35 mouse cellular contexts compared by ENCODE assay signal in the genomic region with DNA sequence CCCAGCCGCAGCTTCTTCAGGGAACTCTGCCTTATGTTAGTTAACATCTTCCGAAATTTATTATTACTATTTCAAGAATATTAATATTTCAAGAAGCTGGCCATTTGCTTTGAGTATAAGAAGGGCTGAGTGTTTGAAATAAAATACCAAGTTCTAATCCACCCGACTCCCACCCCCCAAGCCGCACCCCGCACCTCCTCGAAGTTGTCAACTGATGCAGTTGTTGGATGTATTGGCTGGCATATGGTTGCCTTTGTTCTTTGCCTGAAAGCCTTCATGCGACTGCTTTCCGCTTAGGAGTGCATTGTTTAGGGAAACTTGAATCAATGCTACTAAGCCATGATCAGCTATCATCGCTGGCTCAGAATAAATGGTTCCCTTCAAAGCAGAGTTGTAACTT. TPM values are rescaled to one million over a fixed set of nuclear protein-coding genes. Genes with fewer than 3 reads are reported as not detected.
DNase-seq lines count a peak whose midpoint lies in the region; ATAC-seq lines count a peak whose summit lies in the region.
"Had no signal": no experiment of that assay in that cellular context is flagged by ENCODE, and none has a peak within 500 bp of the region (broad histone marks: within the 10 kb centered on the region; RNA-seq: fewer than 3 reads in every experiment).

No protein-coding gene starts in this region.

- 88% methylated on average over 9 of the region's 9 CpGs for WGBS in kidney, embryonic 15.5 days
- 55% methylated on average over 9 of the region's 9 CpGs for WGBS in midbrain, embryonic 11.5 days
- WGBS in midbrain, embryonic 14.5 days = 38% methylated on average over 9 of the region's 9 CpGs

- no peaks in the 10 kb centered on the region for H3K36me3 ChIP-seq in kidney, embryonic 15.5 days
- H3K36me3 ChIP-seq in midbrain, embryonic 11.5 days (ENCODE audit: control insufficient read depth, insufficient read depth, low read length) = no peaks in the 10 kb centered on the region
- no peaks in the 10 kb centered on the region for H3K36me3 ChIP-seq in midbrain, embryonic 14.5 days (ENCODE audit: control insufficient read depth, insufficient read depth, low read length)
- H3K36me3 ChIP-seq: embryonic facial prominence, embryonic 10.5 days; embryonic facial prominence, embryonic 13.5 days; forebrain, embryonic 12.5 days; forebrain, embryonic 15.5 days; heart, embryonic 12.5 days; heart, embryonic 15.5 days; hindbrain, embryonic 10.5 days; hindbrain, embryonic 13.5 days had no signal

- H3K4me3 ChIP-seq in kidney, embryonic 15.5 days (replicated peaks) = no peak overlapping the region
- H3K4me3 ChIP-seq in midbrain, embryonic 11.5 days (ENCODE audit: low read depth, low read length) = no peak overlapping the region
- no peak overlapping the region for H3K4me3 ChIP-seq in midbrain, embryonic 14.5 days (replicated peaks; ENCODE audit: low read depth, low read length)
- H3K4me3 ChIP-seq: embryonic facial prominence, embryonic 10.5 days; embryonic facial prominence, embryonic 13.5 days; erythroblast, embryonic 14.5 days; forebrain, embryonic 12.5 days; forebrain, embryonic 15.5 days; heart, embryonic 12.5 days; heart, embryonic 15.5 days; hindbrain, embryonic 10.5 days; hindbrain, embryonic 13.5 days had no signal

- H3K27ac ChIP-seq in kidney, embryonic 15.5 days = peak overlapping the region; percentile 70; the same call in 1 of the 2 replicates
- no peak overlapping the region for H3K27ac ChIP-seq in midbrain, embryonic 11.5 days (ENCODE audit: low read depth, low read length)
- no peak overlapping the region for H3K27ac ChIP-seq in midbrain, embryonic 14.5 days (replicated peaks; ENCODE audit: low read depth, low read length)
- H3K27ac ChIP-seq: embryonic facial prominence, embryonic 10.5 days; embryonic facial prominence, embryonic 13.5 days; forebrain, embryonic 12.5 days; forebrain, embryonic 15.5 days; heart, embryonic 15.5 days; hindbrain, embryonic 10.5 days; hindbrain, embryonic 13.5 days had no signal

- no peaks in the 10 kb centered on the region for H3K27me3 ChIP-seq in kidney, embryonic 15.5 days
- H3K27me3 ChIP-seq in midbrain, embryonic 11.5 days (ENCODE audit: control insufficient read depth, insufficient read depth, low read length) = no peaks in the 10 kb centered on the region
- no peaks in the 10 kb centered on the region for H3K27me3 ChIP-seq in midbrain, embryonic 14.5 days (ENCODE audit: control insufficient read depth, insufficient read depth, low read length)
- H3K27me3 ChIP-seq: forebrain, embryonic 12.5 days; forebrain, embryonic 15.5 days; heart, embryonic 12.5 days; heart, embryonic 15.5 days had no signal

- DNase-seq in kidney, postnatal 4 days = no peak
- DNase-seq in midbrain, embryonic 11.5 days (ENCODE audit: low spot score, missing footprints) = peak; percentile 85
- no peak for DNase-seq in midbrain, embryonic 14.5 days
- peak; percentile 15 for DNase-seq in retina, postnatal 1 day
- no peak for DNase-seq in gastrocnemius, postnatal 25 days
- DNase-seq: adrenal gland, adult 8-10 months; adrenal gland, postnatal 25 days; cerebellum, adult 11-12 months; cerebellum, adult 8-10 months; cerebellum, postnatal 10 days; cerebellum, postnatal 36 days; embryo, embryonic 11 days; gastrocnemius, postnatal 36 days; heart, postnatal 10 days; heart, postnatal 36 days had no signal

- no peak overlapping the region for H3K9ac ChIP-seq in kidney, embryonic 15.5 days
- H3K9ac ChIP-seq in midbrain, embryonic 11.5 days (ENCODE audit: low read length) = no peak overlapping the region
- no peak overlapping the region for H3K9ac ChIP-seq in midbrain, embryonic 14.5 days (replicated peaks; ENCODE audit: low read length)
- H3K9ac ChIP-seq: embryonic facial prominence, embryonic 13.5 days; forebrain, embryonic 12.5 days; forebrain, embryonic 15.5 days; heart, embryonic 12.5 days; heart, embryonic 15.5 days; hindbrain, embryonic 13.5 days had no signal

- no peak for ATAC-seq in kidney, embryonic 15.5 days (replicated peaks; ENCODE audit: low FRiP score)
- ATAC-seq in midbrain, embryonic 11.5 days (ENCODE audit: low FRiP score) = no peak
- no peak for ATAC-seq in midbrain, embryonic 14.5 days (ENCODE audit: low FRiP score, low TSS enrichment)
- ATAC-seq: activated CD4-positive, CD25-positive, alpha-beta regulatory T cell, adult 4 months; CD4-positive, CD25-positive, alpha-beta regulatory T cell, adult 4 months had no signal

- no peak overlapping the region for H3K4me2 ChIP-seq in kidney, embryonic 15.5 days
- no peak overlapping the region for H3K4me2 ChIP-seq in midbrain, embryonic 11.5 days
- no peak overlapping the region for H3K4me2 ChIP-seq in midbrain, embryonic 14.5 days (ENCODE audit: low read length)
- H3K4me2 ChIP-seq: forebrain, embryonic 12.5 days; forebrain, embryonic 15.5 days; heart, embryonic 12.5 days; heart, embryonic 15.5 days; hindbrain, embryonic 13.5 days had no signal

- H3K9me3 ChIP-seq in kidney, embryonic 15.5 days (replicated peaks) = no peaks in the 10 kb centered on the region
- H3K9me3 ChIP-seq in midbrain, embryonic 11.5 days (ENCODE audit: control insufficient read depth, low read length) = no peaks in the 10 kb centered on the region
- no peaks in the 10 kb centered on the region for H3K9me3 ChIP-seq in midbrain, embryonic 14.5 days (ENCODE audit: control insufficient read depth, low read length)
- H3K9me3 ChIP-seq: embryonic facial prominence, embryonic 10.5 days; embryonic facial prominence, embryonic 13.5 days; forebrain, embryonic 12.5 days; forebrain, embryonic 15.5 days; heart, embryonic 12.5 days; heart, embryonic 15.5 days; hindbrain, embryonic 10.5 days; hindbrain, embryonic 13.5 days had no signal

- H3K4me1 ChIP-seq in kidney, embryonic 15.5 days = peaks cover 27% of the 10 kb centered on the region
- peaks cover 26% of the 10 kb centered on the region for H3K4me1 ChIP-seq in midbrain, embryonic 11.5 days (ENCODE audit: control insufficient read depth, insufficient read depth, low read length)
- peaks cover 11% of the 10 kb centered on the region for H3K4me1 ChIP-seq in midbrain, embryonic 14.5 days (ENCODE audit: control insufficient read depth, insufficient read depth, low read length)

RNA-seq across cellular contexts. Expression of gene Il33, which starts 22.1 kb away (rescaled TPM):
- 41.7 and 45.2 TPM in 2 replicates for polyA plus RNA-seq in kidney, embryonic 15.5 days (2015; fragmentation: Nextera tagmentation; extraction: Ambion mirVana)
- 0.48 and 0.61 TPM in 2 replicates for polyA plus RNA-seq in midbrain, embryonic 11.5 days (2014; fragmentation: Nextera tagmentation; extraction: Ambion mirVana)
- polyA plus RNA-seq in midbrain, embryonic 14.5 days (2014; fragmentation: Nextera tagmentation; extraction: Ambion mirVana) = 0.25 and 0.43 TPM in 2 replicates
- total RNA-seq in gastrocnemius, postnatal 25 days (2021) = 1 to 10 TPM; 3.3 to 5.6 TPM
- total RNA-seq: granulocyte monocyte progenitor cell, adult 5-6 weeks; MEL had no signal
- polyA plus RNA-seq: activated CD4-positive, CD25-positive, alpha-beta regulatory T cell, adult 4 months; CD4-positive, CD25-positive, alpha-beta regulatory T cell, adult 4 months; erythroblast, embryonic 14.5 days had no signal

RNA-seq across cellular contexts. Expression of gene Trpd52l3, which starts 56.5 kb away (rescaled TPM):
- polyA plus RNA-seq in kidney, embryonic 15.5 days (2015; fragmentation: Nextera tagmentation; extraction: Ambion mirVana) = not detected in 2 replicates
- polyA plus RNA-seq in midbrain, embryonic 11.5 days (2014; fragmentation: Nextera tagmentation; extraction: Ambion mirVana) = not detected in 2 replicates
- not detected in 2 replicates for polyA plus RNA-seq in midbrain, embryonic 14.5 days (2014; fragmentation: Nextera tagmentation; extraction: Ambion mirVana)
- total RNA-seq in gastrocnemius, postnatal 25 days (2021) = not detected
- total RNA-seq: adrenal gland, adult 8-10 months; adrenal gland, postnatal 25 days; gastrocnemius, adult 8-10 months; gastrocnemius, postnatal 36 days; granulocyte monocyte progenitor cell, adult 5-6 weeks; heart, adult 8-10 months; heart, postnatal 10 days; heart, postnatal 36 days; MEL had no signal
- polyA plus RNA-seq: activated CD4-positive, CD25-positive, alpha-beta regulatory T cell, adult 4 months; brain, embryonic 14.5 days; C2C12; CD4-positive, CD25-positive, alpha-beta regulatory T cell, adult 4 months; cortical plate, adult 2 months; embryonic facial prominence, embryonic 10.5 days; embryonic facial prominence, embryonic 13.5 days; erythroblast, embryonic 14.5 days; forebrain, embryonic 12.5 days; forebrain, embryonic 15.5 days; heart, embryonic 12.5 days; heart, embryonic 15.5 days; hindbrain, embryonic 10.5 days; hindbrain, embryonic 13.5 days; hindbrain, embryonic 16.5 days had no signal

Comparison
In these comparisons a context has a peak if more than half of its experiments do, and no peak if none do; other contexts are left out.
1. DNase-seq: peak in midbrain, embryonic 11.5 days (single experiment) and retina, postnatal 1 day (single experiment); none in kidney, postnatal 4 days (0 of 2), midbrain, embryonic 14.5 days (single experiment) and gastrocnemius, postnatal 25 days (single experiment).
2. RNA of gene Il33, which starts 22.1 kb away (polyA plus RNA-seq): 41.7 to 45.2 TPM in kidney, embryonic 15.5 days; 0.48 to 0.61 TPM in midbrain, embryonic 11.5 days and 0.25 to 0.43 TPM in midbrain, embryonic 14.5 days; every median in the first group is over 10 times any median in the second.